Mouse (Mus musculus) heart, embryonic 10.5 days (tissue): ENCODE results near the gene Spdya. TPM values are rescaled to one million over a fixed set of nuclear protein-coding genes. Genes with fewer than 3 reads are reported as not detected.

Experiments used
- polyA plus RNA-seq: library from polyadenylated mRNA; unstranded; fragments of >200 nt; fragmentation: Nextera tagmentation; extraction: Ambion mirVana; gene quantifications from 2 replicates; pipeline ENCODE4 v1.2.1, GENCODE M21; 2016

Gene Spdya
- polyA plus RNA-seq, 1 experiment from 2014 or later, result 0.57 TPM

Other genes starting within 250 kb of the Spdya start
- 66.9 and 119 TPM in 2 replicates for gene Emilin2, start 240.1 kb upstream of the Spdya start, polyA plus RNA-seq
- gene Gm4707, start 92.1 kb upstream of the Spdya start, polyA plus RNA-seq, result 3.8 TPM in 2 replicates
- 46.8 and 62.3 TPM in 2 replicates for gene Smchd1, start 76.7 kb upstream of the Spdya start, polyA plus RNA-seq
- gene Ndc80, start 25.2 kb upstream of the Spdya start, polyA plus RNA-seq, result 46.3 and 49.0 TPM in 2 replicates
- gene Wdr43, start 63.8 kb downstream of the Spdya start, polyA plus RNA-seq, result 75.5 and 91.9 TPM in 2 replicates
- gene Togaram2, start 121.2 kb downstream of the Spdya start, polyA plus RNA-seq, result 1.9 and 3.6 TPM in 2 replicates
- 0.03 TPM in 1 of 2 replicates, not detected in the other for gene Pcare, start 200.8 kb downstream of the Spdya start, polyA plus RNA-seq
- 13.9 and 27.9 TPM in 2 replicates for gene Clip4, start 216.4 kb downstream of the Spdya start, polyA plus RNA-seq